Mouse (Mus musculus) megakaryocyte, embryonic 14.5 days (primary cell): ENCODE data around the gene Pnpla3.

ENCODE experiments used
- FLI1 ChIP-seq: IDR thresholded peaks from 2 replicates; pipeline ENCODE4 v1.6.1; 2012; ENCODE audit warnings: low read length, inconsistent platforms, mixed read lengths
- GATA1 ChIP-seq: IDR thresholded peaks from 3 replicates; pipeline ENCODE4 v1.6.1; 2012; ENCODE audit warnings: mixed read lengths, low read length, inconsistent platforms, borderline replicate concordance

DNA sequence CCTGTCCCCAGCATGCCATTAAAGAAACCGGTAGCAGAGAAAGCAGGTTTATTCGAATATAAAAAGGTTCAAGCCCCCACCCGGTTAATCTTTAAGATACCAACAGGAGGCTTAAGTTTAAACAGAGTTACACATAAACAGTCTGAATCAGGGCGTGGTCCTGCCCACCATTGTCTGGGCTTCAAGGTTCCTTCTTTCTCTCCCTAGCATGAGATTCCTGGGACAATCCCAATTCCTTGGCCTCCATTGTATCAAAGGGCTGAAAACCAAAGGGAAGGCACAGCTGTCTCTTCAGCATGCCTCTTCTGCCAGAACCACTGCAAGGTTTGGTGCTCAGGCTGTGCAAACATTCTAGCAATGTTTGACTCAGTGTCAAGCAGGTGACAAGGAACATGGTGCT is 18.6 kb downstream of the Pnpla3 start:
- TF ChIP-seq GATA1 (no peak), FLI1 (no peak)
